Mouse (Mus musculus) left cerebral cortex, postnatal 10 days (tissue): ENCODE measurements around the gene Tulp2. TPM values are rescaled to one million over a fixed set of nuclear protein-coding genes. Genes with fewer than 3 reads are reported as not detected.

Experiments used
- DNase-seq, 2 experiments: peaks; one replicate each; pipeline ENCODE4 v3.0.0; 2021 to 2022; ENCODE audit warnings: low spot score in 2 of 2, mixed read lengths in 1 of 2; ENCODE audit errors: extremely low spot score in 1 of 2
- intact Hi-C: fragments of 180-260 bp; cut with DNase I; formaldehyde crosslinking; loops from one replicate; pipeline ENCODE4 v1.15.1; 2025
- total RNA-seq, 2 experiments: library from RNA; stranded (reverse); gene quantifications; 2 replicates each; pipeline ENCODE4 v1.2.3; 2021

The Tulp2 gene
- total RNA-seq, 2 experiments from 2014 or later: not detected

GRCm38 (mm10) chr7:45530643-45531042 lies 49.0 kb downstream of the Tulp2 start:
- intact Hi-C loops: no loop called here
- no peak for DNase-seq

GRCm38 (mm10) chr7:45535676-45536075 lies 54.0 kb downstream of the Tulp2 start:
- DNase-seq: no peak
- intact Hi-C loops: no loop called here

- intact Hi-C loops: no loop called here
- DNase-seq: no peak
These were observed 55.9 kb downstream of the Tulp2 start for GRCm38 (mm10) chr7:45537602-45538001.

- DNase-seq: peak; percentile 62 to 69
- intact Hi-C loops: no loop called here
These were observed 56.7 kb downstream of the Tulp2 start for GRCm38 (mm10) chr7:45538163-45539041.

- no peak for DNase-seq
- intact Hi-C loops: no loop called here
These were observed 57.4 kb downstream of the Tulp2 start for GRCm38 (mm10) chr7:45539095-45539494.

GRCm38 (mm10) chr7:45540213-45540612 lies 58.5 kb downstream of the Tulp2 start:
- intact Hi-C loops: no loop called here
- no peak for DNase-seq

- intact Hi-C loops: no loop called here
- no peak for DNase-seq
These were observed 62.8 kb downstream of the Tulp2 start for GRCm38 (mm10) chr7:45544525-45544924.

GRCm38 (mm10) chr7:45549641-45550436 lies 68.2 kb downstream of the Tulp2 start:
- no peak for DNase-seq
- intact Hi-C loops: no loop called here

GRCm38 (mm10) chr7:45550821-45551511 lies 69.3 kb downstream of the Tulp2 start:
- no peak for DNase-seq
- intact Hi-C loops: no loop called here

- intact Hi-C loops: no loop called here
- DNase-seq: no peak
These were observed 69.8 kb downstream of the Tulp2 start for GRCm38 (mm10) chr7:45551512-45551883.

GRCm38 (mm10) chr7:45553519-45553918 lies 71.8 kb downstream of the Tulp2 start:
- intact Hi-C loops: no loop called here
- DNase-seq: no peak

- intact Hi-C loops: no loop called here
These were observed 72.3 kb downstream of the Tulp2 start for GRCm38 (mm10) chr7:45553990-45554389.

GRCm38 (mm10) chr7:45554744-45555143 lies 73.1 kb downstream of the Tulp2 start, which contains the start of gene Hsd17b14:
Hsd17b14 (plus strand) TSS chr7:45554893.
- DNase-seq: no peak
- intact Hi-C loops: loop anchor here (5.0 kb wide), 1 partner anchor 38 kb away; no protein-coding TSS in a partner anchor

More at GRCm38 (mm10) chr7:45553990-45554389, 72.3 kb downstream of the Tulp2 start:
- DNase-seq: no peak

- intact Hi-C loops: loop anchor here (5.0 kb wide), 1 partner anchor 37 kb away; no protein-coding TSS in a partner anchor
- DNase-seq: peak; percentile 55 to 85
These were observed 74.1 kb downstream of the Tulp2 start for GRCm38 (mm10) chr7:45555787-45556186.

GRCm38 (mm10) chr7:45558907-45559306 lies 77.2 kb downstream of the Tulp2 start:
- DNase-seq: no peak
- intact Hi-C loops: loop anchor here (5.0 kb wide), 1 partner anchor 33 kb away; no protein-coding TSS in a partner anchor

GRCm38 (mm10) chr7:45560241-45560640 lies 78.6 kb downstream of the Tulp2 start:
- DNase-seq: no peak
- intact Hi-C loops: loop anchor here (2.0 kb wide), 1 partner anchor 91 kb away; no protein-coding TSS in a partner anchor

- DNase-seq: peak; percentile 67 to 78
- intact Hi-C loops: loop anchor here (2.0 kb wide), 1 partner anchor 92 kb away; no protein-coding TSS in a partner anchor
These were observed 79.4 kb downstream of the Tulp2 start for GRCm38 (mm10) chr7:45560843-45561623.
